Mouse (Mus musculus): ENCODE measurements at regions not wholly inside any gene's neighbourhood (a gene's known extent, or its start where the extent isn't known, plus 50 kb on each side); places are given as distances from the start of the nearest gene placed in this dataset.

GRCm38 (mm10) chr3:147966827-147967226, 1023.5 kb downstream of the Adgrl2 start:
- no peak overlapping the region for H3K4me3 ChIP-seq (ENCODE audit: insufficient read depth, low read length)
- no peaks in the 10 kb centered on the region for H3K4me1 ChIP-seq (ENCODE audit: control insufficient read depth, insufficient read depth, low read length)
- no peak overlapping the region for H3K27ac ChIP-seq (ENCODE audit: insufficient read depth, low read depth, low read length)
- TF ChIP-seq POLR2A (IDR thresholded peaks at IDR 0.05; ENCODE audit: borderline replicate concordance, low read depth, low read length) (no peak), CTCF (IDR thresholded peaks at IDR 0.05; ENCODE audit: low read depth, low read length) (no peak)

GRCm38 (mm10) chr3:147966379-147966778, 1024.0 kb downstream of the Adgrl2 start:
- no peak overlapping the region for H3K4me3 ChIP-seq (ENCODE audit: insufficient read depth, low read length)
- H3K27ac ChIP-seq (ENCODE audit: insufficient read depth, low read depth, low read length), result no peak overlapping the region
- H3K4me1 ChIP-seq (ENCODE audit: control insufficient read depth, insufficient read depth, low read length), result no peaks in the 10 kb centered on the region
- TF ChIP-seq CTCF (IDR thresholded peaks at IDR 0.05; ENCODE audit: low read depth, low read length), result no peak

GRCm38 (mm10) chr3:147963698-147964476, 1026.5 kb downstream of the Adgrl2 start:
- no peak overlapping the region for H3K27ac ChIP-seq (ENCODE audit: insufficient read depth, low read depth, low read length)

GRCm38 (mm10) chr3:147948041-147948592, 1042.2 kb downstream of the Adgrl2 start:
- H3K27ac ChIP-seq (ENCODE audit: insufficient read depth, low read depth, low read length), result no peak overlapping the region
- no peaks in the 10 kb centered on the region for H3K4me1 ChIP-seq (ENCODE audit: control insufficient read depth, insufficient read depth, low read length)
- TF ChIP-seq POLR2A (IDR thresholded peaks at IDR 0.05; ENCODE audit: borderline replicate concordance, low read depth, low read length), result no peak
- TF ChIP-seq CTCF (IDR thresholded peaks at IDR 0.05; ENCODE audit: low read depth, low read length), result no peak
- H3K4me3 ChIP-seq (ENCODE audit: insufficient read depth, low read length), result no peak overlapping the region

More at GRCm38 (mm10) chr3:147963698-147964476, 1026.5 kb downstream of the Adgrl2 start:
- H3K4me1 ChIP-seq (ENCODE audit: control insufficient read depth, insufficient read depth, low read length), result no peaks in the 10 kb centered on the region
- no peak overlapping the region for H3K4me3 ChIP-seq (ENCODE audit: insufficient read depth, low read length)
- TF ChIP-seq POLR2A (IDR thresholded peaks at IDR 0.05; ENCODE audit: borderline replicate concordance, low read depth, low read length), result no peak
- TF ChIP-seq CTCF (IDR thresholded peaks at IDR 0.05; ENCODE audit: low read depth, low read length), result no peak

GRCm38 (mm10) chr3:147943314-147943713, 1047.0 kb downstream of the Adgrl2 start:
- Histone ChIP-seq H3K4me1 (ENCODE audit: control insufficient read depth, insufficient read depth, low read length) (no peaks in the 10 kb centered on the region), H3K27ac (ENCODE audit: insufficient read depth, low read depth, low read length) (no peak overlapping the region), H3K4me3 (ENCODE audit: insufficient read depth, low read length) (no peak overlapping the region)
- TF ChIP-seq POLR2A (IDR thresholded peaks at IDR 0.05; ENCODE audit: borderline replicate concordance, low read depth, low read length), result no peak
- no peak for TF ChIP-seq CTCF (IDR thresholded peaks at IDR 0.05; ENCODE audit: low read depth, low read length)

- no peak for TF ChIP-seq POLR2A (IDR thresholded peaks at IDR 0.05; ENCODE audit: borderline replicate concordance, low read depth, low read length)
- no peak for TF ChIP-seq CTCF (IDR thresholded peaks at IDR 0.05; ENCODE audit: low read depth, low read length)
Observed at GRCm38 (mm10) chr3:147930811-147931251, 1059.5 kb downstream of the Adgrl2 start.

GRCm38 (mm10) chr3:147920181-147920580, 1068.0 kb downstream of the Ttll7 start:
- no peaks in the 10 kb centered on the region for H3K4me1 ChIP-seq (ENCODE audit: control insufficient read depth, insufficient read depth, low read length)
- H3K27ac ChIP-seq (ENCODE audit: insufficient read depth, low read depth, low read length), result no peak overlapping the region
- no peak for TF ChIP-seq POLR2A (IDR thresholded peaks at IDR 0.05; ENCODE audit: borderline replicate concordance, low read depth, low read length)
- TF ChIP-seq CTCF (IDR thresholded peaks at IDR 0.05; ENCODE audit: low read depth, low read length), result no peak
- H3K4me3 ChIP-seq (ENCODE audit: insufficient read depth, low read length), result no peak overlapping the region

More at GRCm38 (mm10) chr3:147930811-147931251, 1059.5 kb downstream of the Adgrl2 start:
- H3K4me1 ChIP-seq (ENCODE audit: control insufficient read depth, insufficient read depth, low read length), result no peaks in the 10 kb centered on the region
- H3K27ac ChIP-seq (ENCODE audit: insufficient read depth, low read depth, low read length), result no peak overlapping the region
- H3K4me3 ChIP-seq (ENCODE audit: insufficient read depth, low read length), result no peak overlapping the region

GRCm38 (mm10) chr3:147919701-147920100, 1067.5 kb downstream of the Ttll7 start:
- TF ChIP-seq POLR2A (IDR thresholded peaks at IDR 0.05; ENCODE audit: borderline replicate concordance, low read depth, low read length) (no peak), CTCF (IDR thresholded peaks at IDR 0.05; ENCODE audit: low read depth, low read length) (no peak)
- no peak overlapping the region for H3K27ac ChIP-seq (ENCODE audit: insufficient read depth, low read depth, low read length)
- no peak overlapping the region for H3K4me3 ChIP-seq (ENCODE audit: insufficient read depth, low read length)
- no peaks in the 10 kb centered on the region for H3K4me1 ChIP-seq (ENCODE audit: control insufficient read depth, insufficient read depth, low read length)

- Histone ChIP-seq H3K4me1 (ENCODE audit: control insufficient read depth, insufficient read depth, low read length) (no peaks in the 10 kb centered on the region), H3K4me3 (ENCODE audit: insufficient read depth, low read length) (no peak overlapping the region), H3K27ac (ENCODE audit: insufficient read depth, low read depth, low read length) (no peak overlapping the region)
- TF ChIP-seq POLR2A (IDR thresholded peaks at IDR 0.05; ENCODE audit: borderline replicate concordance, low read depth, low read length) (no peak), CTCF (IDR thresholded peaks at IDR 0.05; ENCODE audit: low read depth, low read length) (no peak)
Observed at GRCm38 (mm10) chr3:147919146-147919545, 1067.0 kb downstream of the Ttll7 start.

- TF ChIP-seq POLR2A (IDR thresholded peaks at IDR 0.05; ENCODE audit: borderline replicate concordance, low read depth, low read length) (no peak), CTCF (IDR thresholded peaks at IDR 0.05; ENCODE audit: low read depth, low read length) (no peak)
- no peak overlapping the region for H3K4me3 ChIP-seq (ENCODE audit: insufficient read depth, low read length)
- H3K27ac ChIP-seq (ENCODE audit: insufficient read depth, low read depth, low read length), result no peak overlapping the region
- no peaks in the 10 kb centered on the region for H3K4me1 ChIP-seq (ENCODE audit: control insufficient read depth, insufficient read depth, low read length)
Observed at GRCm38 (mm10) chr3:147896751-147897150, 1044.6 kb downstream of the Ttll7 start.
